Mouse (Mus musculus): ENCODE measurements at regions not wholly inside any gene's neighbourhood (a gene's known extent, or its start where the extent isn't known, plus 50 kb on each side); places are given as distances from the start of the nearest gene placed in this dataset.

DNA sequence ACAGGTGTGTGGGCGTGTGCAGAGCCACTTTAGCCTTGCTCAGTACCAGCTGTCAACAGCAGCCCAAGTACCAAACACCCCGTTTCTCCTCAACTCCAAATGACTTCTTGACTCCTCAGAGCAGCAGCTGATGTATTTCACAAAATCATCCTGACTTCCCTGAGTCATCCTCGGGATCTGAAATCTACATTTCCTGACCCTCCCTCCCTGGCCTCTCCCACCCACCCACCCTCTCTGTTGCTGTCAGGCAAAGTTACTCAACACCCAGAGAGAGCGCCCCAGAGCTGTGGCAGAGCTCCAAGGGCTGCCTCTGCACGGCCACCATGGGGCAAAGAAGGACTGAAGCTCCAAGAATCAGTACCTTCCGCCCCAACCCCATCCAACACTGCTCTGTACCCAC lies 83.5 kb upstream of the Cyp1b1 start:
- 70% methylated on average over 6 of the region's 6 CpGs for WGBS
- Histone ChIP-seq H3K36me3 (no peaks in the 10 kb centered on the region), H3K9me3 (no peaks in the 10 kb centered on the region), H3K4me3 (replicated peaks) (no peak overlapping the region), H3K4me2 (replicated peaks) (no peak overlapping the region), H3K9ac (no peak overlapping the region), H3K4me1 (replicated peaks) (no peaks in the 10 kb centered on the region), H3K27me3 (replicated peaks) (no peaks in the 10 kb centered on the region), H3K27ac (no peak overlapping the region)
- no peak for ATAC-seq

DNA sequence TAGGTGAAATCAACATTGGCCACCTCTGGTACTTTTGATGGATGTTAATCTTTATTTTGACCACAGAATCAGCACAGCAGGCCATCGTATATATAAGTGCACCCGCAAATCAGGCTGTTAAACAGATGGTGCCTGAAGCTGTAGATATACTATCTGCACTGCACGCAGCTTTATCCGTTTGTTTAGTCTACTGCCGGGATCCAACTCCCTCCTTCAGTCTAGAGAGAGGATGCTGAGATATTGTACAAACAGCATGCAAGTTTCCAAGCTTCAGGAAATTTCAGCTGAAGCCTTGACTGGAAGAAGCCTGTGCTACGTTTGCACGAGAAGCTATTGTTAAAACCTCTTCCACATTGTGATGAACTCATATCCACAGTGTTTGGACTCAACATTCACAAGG lies 75.3 kb upstream of the Cyp1b1 start:
- H3K27ac ChIP-seq: no peak overlapping the region
- 0 out of 2 replicates have a peak, but pooled peaks cover 2% of the 10 kb centered on the region for H3K4me1 ChIP-seq (replicated peaks)
- no peaks in the 10 kb centered on the region for H3K27me3 ChIP-seq (replicated peaks)
- no peaks in the 10 kb centered on the region for H3K9me3 ChIP-seq
- no peak overlapping the region for H3K9ac ChIP-seq
- H3K4me2 ChIP-seq (replicated peaks): no peak overlapping the region
- 25% methylated on average over 7 of the region's 7 CpGs for WGBS
- no peak overlapping the region for H3K4me3 ChIP-seq (replicated peaks)
- ATAC-seq: peak; percentile 45
- no peaks in the 10 kb centered on the region for H3K36me3 ChIP-seq

DNA sequence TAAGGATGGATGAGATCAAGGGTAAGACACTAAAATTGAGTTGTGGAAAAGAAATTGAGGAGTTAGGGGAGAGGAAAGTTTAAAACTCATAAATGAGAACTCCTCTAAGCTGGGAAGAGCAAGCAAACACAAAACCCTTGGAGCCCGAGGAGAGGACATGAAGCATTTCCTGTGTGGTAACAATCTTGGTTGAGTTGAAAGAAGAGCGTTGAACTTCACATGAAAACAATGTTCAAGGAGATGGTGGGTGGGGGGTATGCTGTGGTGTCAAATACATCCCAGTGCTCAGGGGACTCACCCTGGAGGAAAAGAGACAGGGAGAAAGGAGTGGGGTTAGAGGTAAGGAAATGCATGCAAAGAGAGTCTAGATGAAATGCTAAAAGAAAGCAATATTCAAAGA lies 72.3 kb upstream of the Cyp1b1 start:
- H3K27ac ChIP-seq: no peak overlapping the region

DNA sequence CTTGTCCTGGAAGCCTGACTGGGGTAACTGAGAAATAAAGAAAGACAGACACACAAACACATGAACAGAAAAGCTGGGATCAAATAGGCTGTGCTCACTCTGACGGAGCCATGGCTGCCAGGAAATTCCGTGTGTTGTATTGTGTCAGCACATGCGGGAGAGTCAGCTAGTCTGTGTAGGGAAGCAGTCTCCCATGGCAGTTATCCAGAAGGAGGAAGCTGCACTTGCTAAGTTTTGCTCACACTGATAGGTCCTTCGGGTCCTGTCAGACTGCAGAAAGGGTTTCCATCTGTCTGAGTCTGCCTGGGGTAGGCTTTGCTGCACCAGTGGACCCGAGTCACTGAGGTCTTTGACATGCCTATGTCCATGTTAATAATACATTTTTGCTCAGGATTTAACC lies 71.8 kb upstream of the Cyp1b1 start:
- Histone ChIP-seq H3K4me1 (replicated peaks) (0 out of 2 replicates have a peak, but pooled peaks cover 2% of the 10 kb centered on the region), H3K9me3 (no peaks in the 10 kb centered on the region), H3K4me3 (replicated peaks) (no peak overlapping the region), H3K27me3 (replicated peaks) (no peaks in the 10 kb centered on the region), H3K4me2 (replicated peaks) (no peak overlapping the region), H3K27ac (no peak overlapping the region), H3K9ac (no peak overlapping the region), H3K36me3 (no peaks in the 10 kb centered on the region)
- 77% methylated on average over 5 of the region's 5 CpGs for WGBS
- ATAC-seq: no peak

More for the DNA sequence above, 72.3 kb upstream of the Cyp1b1 start:
- 74% methylated on average over 2 of the region's 2 CpGs for whole genome bisulfite sequencing
- H3K27me3 ChIP-seq (replicated peaks): no peaks in the 10 kb centered on the region
- H3K4me3 ChIP-seq (replicated peaks): no peak overlapping the region
- no peaks in the 10 kb centered on the region for H3K9me3 ChIP-seq
- ATAC-seq: no peak
- no peaks in the 10 kb centered on the region for H3K36me3 ChIP-seq
- H3K4me2 ChIP-seq (replicated peaks): no peak overlapping the region
- no peak overlapping the region for H3K9ac ChIP-seq
- 0 out of 2 replicates have a peak, but pooled peaks cover 2% of the 10 kb centered on the region for H3K4me1 ChIP-seq (replicated peaks)

DNA sequence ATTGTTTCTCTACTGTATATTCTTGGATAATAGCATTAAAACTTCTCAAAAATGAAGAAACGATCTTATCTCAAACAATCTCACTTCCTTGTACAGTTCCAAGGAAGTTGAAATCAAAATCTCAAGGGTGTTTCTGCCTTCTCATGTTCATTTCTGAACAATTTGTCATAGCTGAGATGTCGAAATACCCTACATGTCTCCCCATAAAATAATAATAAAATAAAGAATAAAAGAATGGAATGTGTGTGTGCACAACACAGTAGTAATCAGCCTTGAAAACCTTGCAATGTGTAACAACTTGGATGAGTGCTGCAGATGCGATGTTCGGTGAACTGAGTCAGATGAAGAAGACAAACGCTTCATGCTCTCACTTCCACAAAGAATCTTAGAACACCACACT lies 71.4 kb upstream of the Cyp1b1 start:
- Histone ChIP-seq H3K4me3 (replicated peaks) (no peak overlapping the region), H3K9ac (no peak overlapping the region), H3K27ac (no peak overlapping the region), H3K4me1 (replicated peaks) (0 out of 2 replicates have a peak, but pooled peaks cover 2% of the 10 kb centered on the region), H3K4me2 (replicated peaks) (no peak overlapping the region), H3K27me3 (replicated peaks) (no peaks in the 10 kb centered on the region), H3K36me3 (no peaks in the 10 kb centered on the region), H3K9me3 (no peaks in the 10 kb centered on the region)
- ATAC-seq: no peak
- 92% methylated on average over 5 of the region's 5 CpGs for WGBS

DNA sequence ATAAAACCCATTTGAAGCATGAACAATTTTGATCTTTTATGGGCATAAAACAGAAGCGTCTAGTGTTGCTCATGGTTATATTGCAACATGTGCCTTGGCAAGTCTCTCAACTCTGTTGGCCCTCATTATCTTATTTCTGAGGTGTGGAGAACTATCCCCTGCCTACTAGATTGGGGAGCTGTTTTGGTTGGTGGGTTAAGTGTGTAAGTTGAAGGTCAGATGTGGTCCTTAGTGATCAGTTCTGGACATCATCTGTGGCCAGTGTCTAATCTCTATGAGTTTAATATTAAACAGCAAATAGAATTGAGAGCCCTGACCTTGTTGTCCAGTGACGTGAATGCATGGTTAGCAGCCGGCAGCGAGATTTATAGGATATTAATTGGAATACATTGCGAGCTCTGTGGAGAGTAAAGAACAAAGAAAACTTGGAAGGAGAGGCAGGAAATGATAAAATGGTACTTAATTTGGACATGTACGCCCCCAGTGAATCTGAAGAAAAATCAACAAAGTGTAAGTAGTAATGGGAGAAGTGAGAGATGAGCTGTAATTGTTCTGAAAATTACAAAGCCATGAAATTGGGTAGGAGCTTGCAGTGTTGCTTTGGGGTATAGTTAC lies 69.5 kb upstream of the Cyp1b1 start:
- no peaks in the 10 kb centered on the region for H3K27me3 ChIP-seq (replicated peaks)
- H3K9me3 ChIP-seq: no peaks in the 10 kb centered on the region
- no peak overlapping the region for H3K9ac ChIP-seq
- no peak overlapping the region for H3K27ac ChIP-seq
- no peaks in the 10 kb centered on the region for H3K36me3 ChIP-seq
- H3K4me2 ChIP-seq (replicated peaks): no peak overlapping the region
- no peak overlapping the region for H3K4me3 ChIP-seq (replicated peaks)
- H3K4me1 ChIP-seq (replicated peaks): 0 out of 2 replicates have a peak, but pooled peaks cover 2% of the 10 kb centered on the region
- 77% methylated on average over 6 of the region's 6 CpGs for WGBS
- ATAC-seq: no peak

DNA sequence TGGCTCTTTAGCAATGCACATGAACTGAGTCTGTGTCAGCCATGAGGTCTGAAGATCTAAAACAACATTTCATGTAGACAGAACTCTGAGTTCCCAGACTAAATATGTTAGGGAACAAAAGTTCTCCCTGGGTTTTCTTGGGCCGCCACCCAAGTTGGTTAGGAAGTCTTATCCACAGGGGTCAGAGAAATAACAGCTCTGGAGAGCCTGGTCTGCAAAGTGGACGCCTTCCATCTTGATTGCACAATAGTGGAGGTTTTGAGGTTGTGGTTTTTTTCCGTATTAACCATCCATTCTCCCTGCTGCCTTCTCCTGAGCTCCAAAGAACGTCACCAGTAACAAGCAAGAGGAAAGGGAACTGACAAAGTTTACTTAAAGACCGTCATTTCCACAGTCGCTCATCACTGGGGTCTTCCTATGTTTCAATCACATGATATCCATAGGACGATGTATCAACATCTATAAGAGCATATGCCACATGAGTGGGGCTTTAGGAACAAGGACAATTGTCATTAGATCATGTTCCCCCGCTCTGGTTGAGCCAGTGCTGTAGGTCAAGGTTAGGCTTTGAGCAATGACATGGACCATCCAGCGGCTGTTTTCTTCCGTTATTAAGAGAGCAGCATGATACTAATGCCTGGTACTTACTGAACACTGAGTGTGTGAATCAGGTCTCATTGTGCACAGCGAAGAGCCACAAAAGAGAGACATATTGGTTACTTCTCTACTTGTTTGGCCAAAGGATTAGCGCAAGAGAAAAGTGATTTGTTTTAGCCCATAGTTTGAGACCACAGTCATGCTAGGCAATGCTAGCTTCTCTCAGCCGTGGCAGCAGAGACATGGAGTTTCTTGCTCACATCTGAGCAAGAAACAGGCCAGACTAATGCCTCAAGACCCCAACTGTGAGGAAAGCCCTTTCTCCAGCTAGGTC lies 67.1 kb upstream of the Cyp1b1 start:
- ATAC-seq: no peak
- Histone ChIP-seq H3K4me2 (replicated peaks) (no peak overlapping the region), H3K4me1 (replicated peaks) (0 out of 2 replicates have a peak, but pooled peaks cover 2% of the 10 kb centered on the region), H3K27me3 (replicated peaks) (no peaks in the 10 kb centered on the region), H3K36me3 (no peaks in the 10 kb centered on the region), H3K27ac (no peak overlapping the region), H3K9ac (no peak overlapping the region), H3K9me3 (no peaks in the 10 kb centered on the region), H3K4me3 (replicated peaks) (no peak overlapping the region)
- 87% methylated on average over 13 of the region's 13 CpGs for WGBS

DNA sequence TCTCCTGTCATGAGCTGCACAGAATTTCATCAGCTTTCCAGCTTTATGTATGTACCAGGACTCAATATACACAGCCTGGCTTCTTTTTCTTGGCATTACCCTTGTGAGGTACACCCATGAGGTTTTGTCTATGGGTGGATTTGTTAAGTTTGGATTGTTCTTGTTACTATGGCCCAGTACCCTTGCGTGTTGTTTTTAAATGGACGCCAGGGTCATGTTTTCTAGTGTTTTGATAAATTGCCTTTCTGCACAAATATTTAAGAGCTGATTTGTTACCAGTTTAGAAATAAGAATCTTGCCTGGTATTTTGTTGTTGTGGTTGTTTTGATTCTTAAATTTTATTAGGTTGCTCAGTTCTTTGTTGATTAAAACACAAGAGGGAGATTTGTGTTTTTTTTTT lies 66.4 kb upstream of the Cyp1b1 start:
- Histone ChIP-seq H3K9me3 (no peaks in the 10 kb centered on the region), H3K27me3 (replicated peaks) (no peaks in the 10 kb centered on the region), H3K4me1 (replicated peaks) (no peaks in the 10 kb centered on the region), H3K4me2 (replicated peaks) (no peak overlapping the region), H3K9ac (no peak overlapping the region), H3K36me3 (no peaks in the 10 kb centered on the region), H3K27ac (no peak overlapping the region), H3K4me3 (replicated peaks) (no peak overlapping the region)
- 76% methylated on average over 2 of the region's 2 CpGs for WGBS
- ATAC-seq: no peak

DNA sequence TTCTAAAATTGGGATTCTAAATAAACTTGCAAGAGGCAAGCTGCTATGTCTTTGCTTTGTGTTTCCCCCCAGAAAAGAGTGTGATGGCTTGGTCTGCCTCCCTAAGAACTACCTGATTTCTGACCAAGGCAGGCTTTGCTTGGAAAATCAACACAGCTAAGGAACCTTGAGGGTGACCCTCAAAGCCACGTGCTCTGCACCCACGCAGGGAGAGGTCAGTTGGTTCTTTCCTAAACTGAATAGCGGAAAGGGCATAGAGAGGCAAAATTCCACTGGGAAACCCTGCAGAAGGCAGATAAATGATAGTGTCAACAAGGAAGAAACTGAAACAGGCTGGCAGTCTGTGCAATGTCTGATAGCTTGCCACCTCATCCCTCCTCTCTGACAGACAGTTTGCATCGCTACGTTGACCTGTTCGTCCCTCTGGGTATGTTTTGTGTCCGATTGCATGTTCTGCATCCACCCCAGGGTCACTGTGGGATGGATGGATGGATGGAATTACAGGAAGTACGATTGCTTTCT lies 63.1 kb upstream of the Cyp1b1 start:
- Histone ChIP-seq H3K27ac (no peak overlapping the region), H3K9me3 (no peaks in the 10 kb centered on the region), H3K4me1 (replicated peaks) (no peaks in the 10 kb centered on the region), H3K36me3 (no peaks in the 10 kb centered on the region), H3K9ac (no peak overlapping the region), H3K4me2 (replicated peaks) (no peak overlapping the region), H3K27me3 (replicated peaks) (no peaks in the 10 kb centered on the region), H3K4me3 (replicated peaks) (no peak overlapping the region)
- ATAC-seq: no peak
- WGBS: 49% methylated on average over 8 of the region's 8 CpGs

DNA sequence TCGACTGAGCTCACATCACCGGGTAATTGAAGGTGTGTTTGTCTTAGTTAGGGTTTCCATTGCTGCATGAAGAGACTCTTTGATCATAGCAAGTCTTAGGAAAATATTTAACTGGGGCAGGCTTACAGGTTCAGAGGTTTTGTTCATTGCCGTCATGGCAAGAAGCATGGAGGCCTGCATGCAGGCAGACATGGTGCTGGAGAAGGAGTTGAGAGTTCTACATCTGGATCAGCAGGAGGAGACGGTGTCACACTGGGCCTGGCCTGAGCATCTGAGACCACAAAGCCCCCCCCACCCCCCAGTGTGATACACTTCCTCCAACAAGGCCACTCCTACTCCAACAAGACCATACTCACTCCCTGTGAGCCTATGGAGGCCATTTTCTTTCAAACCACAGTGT lies 61.3 kb upstream of the Cyp1b1 start:
- H3K9ac ChIP-seq: no peak overlapping the region
- H3K27me3 ChIP-seq (replicated peaks): no peaks in the 10 kb centered on the region
- H3K9me3 ChIP-seq: no peaks in the 10 kb centered on the region
- H3K27ac ChIP-seq: no peak overlapping the region
- H3K4me1 ChIP-seq (replicated peaks): no peaks in the 10 kb centered on the region
- no peak overlapping the region for H3K4me2 ChIP-seq (replicated peaks)
- no peak overlapping the region for H3K4me3 ChIP-seq (replicated peaks)
- WGBS: 84% methylated on average over 4 of the region's 4 CpGs
- ATAC-seq: no peak
- no peaks in the 10 kb centered on the region for H3K36me3 ChIP-seq

DNA sequence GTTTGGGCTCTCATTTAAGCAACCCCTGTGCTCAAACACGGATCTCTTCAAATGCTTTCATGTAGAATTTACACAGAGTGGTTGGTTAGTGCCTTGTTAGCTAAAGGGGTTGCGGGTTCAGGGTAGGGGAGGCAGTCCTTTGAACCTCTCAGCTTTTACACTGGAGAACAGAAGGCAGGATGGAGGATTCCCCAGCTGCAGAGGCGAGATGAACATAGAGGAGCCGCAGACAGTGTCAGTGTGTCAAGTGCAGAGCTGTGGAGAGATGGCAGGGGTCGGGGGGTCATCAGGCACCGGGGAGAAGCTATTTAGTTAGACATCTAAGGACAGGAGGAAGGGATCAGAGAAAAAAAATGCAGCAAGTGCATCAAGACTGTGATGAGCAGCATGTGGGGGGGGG lies 60.4 kb upstream of the Cyp1b1 start:
- WGBS: 64% methylated on average over 6 of the region's 6 CpGs
- H3K27ac ChIP-seq: no peak overlapping the region
- no peak overlapping the region for H3K4me3 ChIP-seq (replicated peaks)
- H3K4me1 ChIP-seq (replicated peaks): no peaks in the 10 kb centered on the region
- no peak overlapping the region for H3K9ac ChIP-seq
- no peak for ATAC-seq
- no peaks in the 10 kb centered on the region for H3K27me3 ChIP-seq (replicated peaks)
- no peak overlapping the region for H3K4me2 ChIP-seq (replicated peaks)
- no peaks in the 10 kb centered on the region for H3K9me3 ChIP-seq
- H3K36me3 ChIP-seq: no peaks in the 10 kb centered on the region

DNA sequence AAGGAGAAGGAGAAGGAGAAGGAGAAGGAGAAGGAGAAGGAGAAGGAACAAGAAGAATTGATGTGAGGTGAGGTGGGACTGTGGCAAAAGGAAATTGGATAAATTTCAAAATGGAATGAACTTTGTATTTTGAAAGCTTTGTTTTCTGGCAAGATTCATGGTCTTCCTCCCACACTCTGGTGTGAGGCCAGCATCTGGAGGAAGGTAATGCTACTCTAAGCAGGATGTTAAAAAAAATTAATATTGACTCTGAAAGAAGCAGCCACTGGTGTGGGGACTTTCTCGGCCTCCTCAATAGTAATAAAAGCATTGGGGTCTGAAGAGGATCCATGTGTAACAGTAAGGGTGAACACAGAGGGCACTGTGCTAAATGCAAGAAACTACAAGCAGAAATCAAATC lies 59.4 kb upstream of the Cyp1b1 start:
- WGBS: 64% methylated on average over 1 of the region's 1 CpGs
- Histone ChIP-seq H3K4me3 (replicated peaks) (no peak overlapping the region), H3K27me3 (replicated peaks) (no peaks in the 10 kb centered on the region), H3K36me3 (no peaks in the 10 kb centered on the region), H3K9me3 (no peaks in the 10 kb centered on the region), H3K4me2 (replicated peaks) (no peak overlapping the region), H3K4me1 (replicated peaks) (no peaks in the 10 kb centered on the region), H3K27ac (no peak overlapping the region), H3K9ac (no peak overlapping the region)
- ATAC-seq: no peak

Measured in intestine, embryonic 15.5 days (tissue).